Mouse (Mus musculus): ENCODE measurements around the gene Schip1. TPM values are rescaled to one million over a fixed set of nuclear protein-coding genes. Genes with fewer than 3 reads are reported as not detected.

Gene Schip1
- polyA plus RNA-seq, 1 experiment from 2014 or later: 163 TPM

- Histone ChIP-seq H3K9me3 (ENCODE audit: control insufficient read depth, low read length) (no peaks in the 10 kb centered on the region), H3K4me3 (replicated peaks; ENCODE audit: low read length) (no peak overlapping the region), H3K36me3 (replicated peaks; ENCODE audit: control insufficient read depth, insufficient read depth) (no peaks in the 10 kb centered on the region), H3K27ac (no peak overlapping the region), H3K9ac (no peak overlapping the region), H3K4me1 (replicated peaks; ENCODE audit: control insufficient read depth, insufficient read depth, low read length) (no peaks in the 10 kb centered on the region), H3K27me3 (ENCODE audit: control insufficient read depth, insufficient read depth, low read length) (no peaks in the 10 kb centered on the region), H3K4me2 (replicated peaks) (no peak overlapping the region)
- 66% methylated on average over 6 of the region's 6 CpGs for WGBS
- DNase-seq (ENCODE audit: low spot score) (no peak), ATAC-seq (ENCODE audit: low FRiP score) (no peak)
These were observed 286.0 kb downstream of the Schip1 start for GRCm38 (mm10) chr3:68350624-68351023.

GRCm38 (mm10) chr3:68351461-68351860, 286.9 kb downstream of the Schip1 start:
- no peak overlapping the region for H3K9ac ChIP-seq
- H3K27me3 ChIP-seq (ENCODE audit: control insufficient read depth, insufficient read depth, low read length): no peaks in the 10 kb centered on the region
- H3K4me1 ChIP-seq (replicated peaks; ENCODE audit: control insufficient read depth, insufficient read depth, low read length): no peaks in the 10 kb centered on the region
- H3K9me3 ChIP-seq (ENCODE audit: control insufficient read depth, low read length): no peaks in the 10 kb centered on the region
- DNase-seq (ENCODE audit: low spot score): no peak
- no peaks in the 10 kb centered on the region for H3K36me3 ChIP-seq (replicated peaks; ENCODE audit: control insufficient read depth, insufficient read depth)
- H3K27ac ChIP-seq: no peak overlapping the region
- ATAC-seq (ENCODE audit: low FRiP score): no peak
- WGBS: 60% methylated on average over 3 of the region's 3 CpGs
- H3K4me3 ChIP-seq (replicated peaks; ENCODE audit: low read length): no peak overlapping the region
- no peak overlapping the region for H3K4me2 ChIP-seq (replicated peaks)

GRCm38 (mm10) chr3:68352961-68353360, 288.4 kb downstream of the Schip1 start:
- Histone ChIP-seq H3K4me1 (replicated peaks; ENCODE audit: control insufficient read depth, insufficient read depth, low read length) (no peaks in the 10 kb centered on the region), H3K27ac (no peak overlapping the region), H3K4me3 (replicated peaks; ENCODE audit: low read length) (no peak overlapping the region), H3K4me2 (replicated peaks) (no peak overlapping the region), H3K9ac (no peak overlapping the region), H3K27me3 (ENCODE audit: control insufficient read depth, insufficient read depth, low read length) (no peaks in the 10 kb centered on the region), H3K36me3 (replicated peaks; ENCODE audit: control insufficient read depth, insufficient read depth) (no peaks in the 10 kb centered on the region), H3K9me3 (ENCODE audit: control insufficient read depth, low read length) (no peaks in the 10 kb centered on the region)
- whole genome bisulfite sequencing: 90% methylated on average over 7 of the region's 7 CpGs
- DNase-seq (ENCODE audit: low spot score) (no peak), ATAC-seq (ENCODE audit: low FRiP score) (no peak)

GRCm38 (mm10) chr3:68353492-68353891, 288.9 kb downstream of the Schip1 start:
- H3K36me3 ChIP-seq (replicated peaks; ENCODE audit: control insufficient read depth, insufficient read depth): no peaks in the 10 kb centered on the region
- H3K4me3 ChIP-seq (replicated peaks; ENCODE audit: low read length): no peak overlapping the region
- 71% methylated on average over 3 of the region's 3 CpGs for WGBS
- no peaks in the 10 kb centered on the region for H3K9me3 ChIP-seq (ENCODE audit: control insufficient read depth, low read length)
- DNase-seq (ENCODE audit: low spot score) (no peak), ATAC-seq (ENCODE audit: low FRiP score) (no peak)
- H3K9ac ChIP-seq: no peak overlapping the region
- H3K27me3 ChIP-seq (ENCODE audit: control insufficient read depth, insufficient read depth, low read length): no peaks in the 10 kb centered on the region
- H3K4me2 ChIP-seq (replicated peaks): no peak overlapping the region
- no peak overlapping the region for H3K27ac ChIP-seq
- H3K4me1 ChIP-seq (replicated peaks; ENCODE audit: control insufficient read depth, insufficient read depth, low read length): no peaks in the 10 kb centered on the region

GRCm38 (mm10) chr3:68356516-68356915, 291.9 kb downstream of the Schip1 start:
- WGBS: 83% methylated on average over 2 of the region's 2 CpGs

GRCm38 (mm10) chr3:68368029-68368428, 303.4 kb downstream of the Schip1 start:
- ATAC-seq (ENCODE audit: low FRiP score) (no peak), DNase-seq (ENCODE audit: low spot score) (no peak)
- Histone ChIP-seq H3K36me3 (replicated peaks; ENCODE audit: control insufficient read depth, insufficient read depth) (no peaks in the 10 kb centered on the region), H3K4me2 (replicated peaks) (no peak overlapping the region), H3K9ac (no peak overlapping the region), H3K4me1 (replicated peaks; ENCODE audit: control insufficient read depth, insufficient read depth, low read length) (no peaks in the 10 kb centered on the region), H3K4me3 (replicated peaks; ENCODE audit: low read length) (no peak overlapping the region), H3K9me3 (ENCODE audit: control insufficient read depth, low read length) (no peaks in the 10 kb centered on the region; the same call in 1 of the 2 replicates), H3K27ac (no peak overlapping the region), H3K27me3 (ENCODE audit: control insufficient read depth, insufficient read depth, low read length) (no peaks in the 10 kb centered on the region)

More at GRCm38 (mm10) chr3:68356516-68356915, 291.9 kb downstream of the Schip1 start:
- Histone ChIP-seq H3K4me3 (replicated peaks; ENCODE audit: low read length) (no peak overlapping the region), H3K9ac (no peak overlapping the region), H3K4me2 (replicated peaks) (no peak overlapping the region), H3K27ac (no peak overlapping the region), H3K36me3 (replicated peaks; ENCODE audit: control insufficient read depth, insufficient read depth) (no peaks in the 10 kb centered on the region), H3K4me1 (replicated peaks; ENCODE audit: control insufficient read depth, insufficient read depth, low read length) (no peaks in the 10 kb centered on the region), H3K9me3 (ENCODE audit: control insufficient read depth, low read length) (no peaks in the 10 kb centered on the region), H3K27me3 (ENCODE audit: control insufficient read depth, insufficient read depth, low read length) (no peaks in the 10 kb centered on the region)
- ATAC-seq (ENCODE audit: low FRiP score) (no peak), DNase-seq (ENCODE audit: low spot score) (no peak)

GRCm38 (mm10) chr3:68372925-68373324, 308.3 kb downstream of the Schip1 start:
- no peak overlapping the region for H3K4me3 ChIP-seq (replicated peaks; ENCODE audit: low read length)
- no peak overlapping the region for H3K9ac ChIP-seq
- ATAC-seq (ENCODE audit: low FRiP score) (no peak), DNase-seq (ENCODE audit: low spot score) (no peak)
- WGBS: no CpG with 5 or more reads among the region's 1 CpGs
- H3K4me1 ChIP-seq (replicated peaks; ENCODE audit: control insufficient read depth, insufficient read depth, low read length): no peaks in the 10 kb centered on the region
- H3K4me2 ChIP-seq (replicated peaks): no peak overlapping the region
- H3K27ac ChIP-seq: no peak overlapping the region
- H3K27me3 ChIP-seq (ENCODE audit: control insufficient read depth, insufficient read depth, low read length): no peaks in the 10 kb centered on the region
- no peaks in the 10 kb centered on the region for H3K36me3 ChIP-seq (replicated peaks; ENCODE audit: control insufficient read depth, insufficient read depth)
- H3K9me3 ChIP-seq (ENCODE audit: control insufficient read depth, low read length): no peaks in the 10 kb centered on the region; the same call in 1 of the 2 replicates

GRCm38 (mm10) chr3:68375100-68375508, 310.5 kb downstream of the Schip1 start:
- ATAC-seq (ENCODE audit: low FRiP score) (peak; percentile 43; the same call in 1 of the 2 replicates), DNase-seq (ENCODE audit: low spot score) (no peak)
- H3K27me3 ChIP-seq (ENCODE audit: control insufficient read depth, insufficient read depth, low read length): no peaks in the 10 kb centered on the region
- H3K9ac ChIP-seq: no peak overlapping the region
- no peaks in the 10 kb centered on the region for H3K36me3 ChIP-seq (replicated peaks; ENCODE audit: control insufficient read depth, insufficient read depth)
- H3K4me3 ChIP-seq (replicated peaks; ENCODE audit: low read length): no peak overlapping the region
- no peak overlapping the region; the same call in 1 of the 2 replicates for H3K4me2 ChIP-seq (replicated peaks)
- H3K4me1 ChIP-seq (replicated peaks; ENCODE audit: control insufficient read depth, insufficient read depth, low read length): no peaks in the 10 kb centered on the region
- no peak overlapping the region; the same call in 1 of the 2 replicates for H3K27ac ChIP-seq
- WGBS: 47% methylated on average over 10 of the region's 10 CpGs
- no peaks in the 10 kb centered on the region; the same call in 1 of the 2 replicates for H3K9me3 ChIP-seq (ENCODE audit: control insufficient read depth, low read length)

- Histone ChIP-seq H3K4me1 (replicated peaks; ENCODE audit: control insufficient read depth, insufficient read depth, low read length) (no peaks in the 10 kb centered on the region), H3K9ac (no peak overlapping the region), H3K4me2 (replicated peaks) (no peak overlapping the region), H3K27me3 (ENCODE audit: control insufficient read depth, insufficient read depth, low read length) (no peaks in the 10 kb centered on the region), H3K27ac (no peak overlapping the region), H3K9me3 (ENCODE audit: control insufficient read depth, low read length) (no peaks in the 10 kb centered on the region), H3K4me3 (replicated peaks; ENCODE audit: low read length) (no peak overlapping the region), H3K36me3 (replicated peaks; ENCODE audit: control insufficient read depth, insufficient read depth) (no peaks in the 10 kb centered on the region)
- WGBS: 68% methylated on average over 7 of the region's 7 CpGs
- ATAC-seq (ENCODE audit: low FRiP score) (no peak), DNase-seq (ENCODE audit: low spot score) (no peak)
These were observed 313.0 kb downstream of the Schip1 start for GRCm38 (mm10) chr3:68377452-68378198.

All from hindbrain, embryonic 14.5 days (tissue).